Mouse (Mus musculus): ENCODE measurements around the gene Fbxo34. TPM values are rescaled to one million over a fixed set of nuclear protein-coding genes. Genes with fewer than 3 reads are reported as not detected.

The Fbxo34 gene
- polyA plus RNA-seq, 1 experiment from 2014 or later: 32.6 TPM

GRCm38 (mm10) chr14:47506676-47507075 is 56.5 kb downstream of the Fbxo34 start:
- no peak overlapping the region for H3K4me2 ChIP-seq (ENCODE audit: low read length)
- no peak overlapping the region for H3K4me3 ChIP-seq (ENCODE audit: low read depth, low read length)
- no peaks in the 10 kb centered on the region for H3K36me3 ChIP-seq (ENCODE audit: control insufficient read depth, insufficient read depth, low read length)
- no peaks in the 10 kb centered on the region for H3K27me3 ChIP-seq (ENCODE audit: control insufficient read depth, insufficient read depth, low read depth, low read length)
- no peak for ATAC-seq
- H3K9me3 ChIP-seq (replicated peaks; ENCODE audit: control insufficient read depth, low read length, poor library complexity, severe bottlenecking): no peaks in the 10 kb centered on the region
- no peak overlapping the region for H3K27ac ChIP-seq (ENCODE audit: low read length)
- 96% methylated on average over 5 of the region's 5 CpGs for WGBS
- no peaks in the 10 kb centered on the region for H3K4me1 ChIP-seq (ENCODE audit: control insufficient read depth, insufficient read depth, low read length)
- H3K9ac ChIP-seq (ENCODE audit: low read depth, low read length): no peak overlapping the region

- no peak overlapping the region for H3K4me2 ChIP-seq (ENCODE audit: low read length)
- H3K9ac ChIP-seq (ENCODE audit: low read depth, low read length): no peak overlapping the region
- H3K4me3 ChIP-seq (ENCODE audit: low read depth, low read length): no peak overlapping the region
- ATAC-seq: no peak
- H3K27ac ChIP-seq (ENCODE audit: low read length): no peak overlapping the region
- no peaks in the 10 kb centered on the region for H3K27me3 ChIP-seq (ENCODE audit: control insufficient read depth, insufficient read depth, low read depth, low read length)
- H3K4me1 ChIP-seq (ENCODE audit: control insufficient read depth, insufficient read depth, low read length): no peaks in the 10 kb centered on the region
- H3K36me3 ChIP-seq (ENCODE audit: control insufficient read depth, insufficient read depth, low read length): no peaks in the 10 kb centered on the region
- H3K9me3 ChIP-seq (replicated peaks; ENCODE audit: control insufficient read depth, low read length, poor library complexity, severe bottlenecking): no peaks in the 10 kb centered on the region
Measured at GRCm38 (mm10) chr14:47508035-47508434, 57.8 kb downstream of the Fbxo34 start.

GRCm38 (mm10) chr14:47510244-47510643 is 60.0 kb downstream of the Fbxo34 start:
- no peaks in the 10 kb centered on the region for H3K4me1 ChIP-seq (ENCODE audit: control insufficient read depth, insufficient read depth, low read length)
- WGBS: 89% methylated on average over 4 of the region's 4 CpGs
- no peaks in the 10 kb centered on the region for H3K36me3 ChIP-seq (ENCODE audit: control insufficient read depth, insufficient read depth, low read length)
- no peaks in the 10 kb centered on the region for H3K9me3 ChIP-seq (replicated peaks; ENCODE audit: control insufficient read depth, low read length, poor library complexity, severe bottlenecking)
- H3K4me2 ChIP-seq (ENCODE audit: low read length): no peak overlapping the region
- H3K27me3 ChIP-seq (ENCODE audit: control insufficient read depth, insufficient read depth, low read depth, low read length): no peaks in the 10 kb centered on the region
- no peak overlapping the region for H3K9ac ChIP-seq (ENCODE audit: low read depth, low read length)
- ATAC-seq: no peak
- H3K27ac ChIP-seq (ENCODE audit: low read length): no peak overlapping the region
- H3K4me3 ChIP-seq (ENCODE audit: low read depth, low read length): no peak overlapping the region

- WGBS: 94% methylated on average over 3 of the region's 3 CpGs
- no peak overlapping the region for H3K27ac ChIP-seq (ENCODE audit: low read length)
- H3K4me2 ChIP-seq (ENCODE audit: low read length): no peak overlapping the region
- no peaks in the 10 kb centered on the region for H3K27me3 ChIP-seq (ENCODE audit: control insufficient read depth, insufficient read depth, low read depth, low read length)
- no peaks in the 10 kb centered on the region for H3K9me3 ChIP-seq (replicated peaks; ENCODE audit: control insufficient read depth, low read length, poor library complexity, severe bottlenecking)
- H3K4me3 ChIP-seq (ENCODE audit: low read depth, low read length): no peak overlapping the region
- H3K9ac ChIP-seq (ENCODE audit: low read depth, low read length): no peak overlapping the region
- ATAC-seq: no peak
- H3K36me3 ChIP-seq (ENCODE audit: control insufficient read depth, insufficient read depth, low read length): no peaks in the 10 kb centered on the region
- H3K4me1 ChIP-seq (ENCODE audit: control insufficient read depth, insufficient read depth, low read length): no peaks in the 10 kb centered on the region
Measured at GRCm38 (mm10) chr14:47513606-47514005, 63.4 kb downstream of the Fbxo34 start.

GRCm38 (mm10) chr14:47514816-47515453 is 64.7 kb downstream of the Fbxo34 start:
- no peak for ATAC-seq
- Histone ChIP-seq H3K27me3 (ENCODE audit: control insufficient read depth, insufficient read depth, low read depth, low read length) (no peaks in the 10 kb centered on the region), H3K4me1 (ENCODE audit: control insufficient read depth, insufficient read depth, low read length) (no peaks in the 10 kb centered on the region), H3K9ac (ENCODE audit: low read depth, low read length) (no peak overlapping the region), H3K4me2 (ENCODE audit: low read length) (no peak overlapping the region), H3K9me3 (replicated peaks; ENCODE audit: control insufficient read depth, low read length, poor library complexity, severe bottlenecking) (no peaks in the 10 kb centered on the region), H3K36me3 (ENCODE audit: control insufficient read depth, insufficient read depth, low read length) (no peaks in the 10 kb centered on the region), H3K4me3 (ENCODE audit: low read depth, low read length) (no peak overlapping the region), H3K27ac (ENCODE audit: low read length) (no peak overlapping the region)
- 67% methylated on average over 7 of the region's 7 CpGs for WGBS

GRCm38 (mm10) chr14:47515636-47516035 is 65.4 kb downstream of the Fbxo34 start:
- ATAC-seq: no peak
- 94% methylated on average over 8 of the region's 8 CpGs for WGBS
- Histone ChIP-seq H3K4me1 (ENCODE audit: control insufficient read depth, insufficient read depth, low read length) (no peaks in the 10 kb centered on the region), H3K36me3 (ENCODE audit: control insufficient read depth, insufficient read depth, low read length) (no peaks in the 10 kb centered on the region), H3K9ac (ENCODE audit: low read depth, low read length) (no peak overlapping the region), H3K4me3 (ENCODE audit: low read depth, low read length) (no peak overlapping the region), H3K27me3 (ENCODE audit: control insufficient read depth, insufficient read depth, low read depth, low read length) (no peaks in the 10 kb centered on the region), H3K4me2 (ENCODE audit: low read length) (no peak overlapping the region), H3K27ac (ENCODE audit: low read length) (no peak overlapping the region), H3K9me3 (replicated peaks; ENCODE audit: control insufficient read depth, low read length, poor library complexity, severe bottlenecking) (no peaks in the 10 kb centered on the region)

- no peak overlapping the region for H3K4me3 ChIP-seq (ENCODE audit: low read depth, low read length)
- no peaks in the 10 kb centered on the region for H3K27me3 ChIP-seq (ENCODE audit: control insufficient read depth, insufficient read depth, low read depth, low read length)
- ATAC-seq: no peak
- H3K9me3 ChIP-seq (replicated peaks; ENCODE audit: control insufficient read depth, low read length, poor library complexity, severe bottlenecking): no peaks in the 10 kb centered on the region
- no peak overlapping the region for H3K27ac ChIP-seq (ENCODE audit: low read length)
- no peak overlapping the region for H3K9ac ChIP-seq (ENCODE audit: low read depth, low read length)
- 90% methylated on average over 6 of the region's 6 CpGs for WGBS
- no peaks in the 10 kb centered on the region for H3K4me1 ChIP-seq (ENCODE audit: control insufficient read depth, insufficient read depth, low read length)
- no peaks in the 10 kb centered on the region for H3K36me3 ChIP-seq (ENCODE audit: control insufficient read depth, insufficient read depth, low read length)
- no peak overlapping the region for H3K4me2 ChIP-seq (ENCODE audit: low read length)
Measured at GRCm38 (mm10) chr14:47516755-47517154, 66.5 kb downstream of the Fbxo34 start.

- Histone ChIP-seq H3K36me3 (ENCODE audit: control insufficient read depth, insufficient read depth, low read length) (no peaks in the 10 kb centered on the region), H3K4me3 (ENCODE audit: low read depth, low read length) (no peak overlapping the region), H3K9ac (ENCODE audit: low read depth, low read length) (no peak overlapping the region), H3K4me2 (ENCODE audit: low read length) (no peak overlapping the region), H3K27ac (ENCODE audit: low read length) (no peak overlapping the region), H3K27me3 (ENCODE audit: control insufficient read depth, insufficient read depth, low read depth, low read length) (no peaks in the 10 kb centered on the region), H3K9me3 (replicated peaks; ENCODE audit: control insufficient read depth, low read length, poor library complexity, severe bottlenecking) (no peaks in the 10 kb centered on the region), H3K4me1 (ENCODE audit: control insufficient read depth, insufficient read depth, low read length) (no peaks in the 10 kb centered on the region)
- no peak for ATAC-seq
- WGBS: 95% methylated on average over 6 of the region's 6 CpGs
Measured at GRCm38 (mm10) chr14:47518619-47519018, 68.4 kb downstream of the Fbxo34 start.

- no peaks in the 10 kb centered on the region for H3K9me3 ChIP-seq (replicated peaks; ENCODE audit: control insufficient read depth, low read length, poor library complexity, severe bottlenecking)
- no peaks in the 10 kb centered on the region for H3K27me3 ChIP-seq (ENCODE audit: control insufficient read depth, insufficient read depth, low read depth, low read length)
- no peak overlapping the region for H3K4me3 ChIP-seq (ENCODE audit: low read depth, low read length)
- no peak overlapping the region for H3K4me2 ChIP-seq (ENCODE audit: low read length)
- H3K27ac ChIP-seq (ENCODE audit: low read length): no peak overlapping the region
- 86% methylated on average over 13 of the region's 13 CpGs for WGBS
- ATAC-seq: no peak
- no peaks in the 10 kb centered on the region for H3K4me1 ChIP-seq (ENCODE audit: control insufficient read depth, insufficient read depth, low read length)
- no peaks in the 10 kb centered on the region for H3K36me3 ChIP-seq (ENCODE audit: control insufficient read depth, insufficient read depth, low read length)
- no peak overlapping the region for H3K9ac ChIP-seq (ENCODE audit: low read depth, low read length)
Measured at GRCm38 (mm10) chr14:47520751-47521449, 70.7 kb downstream of the Fbxo34 start.
